In the genomic region with DNA sequence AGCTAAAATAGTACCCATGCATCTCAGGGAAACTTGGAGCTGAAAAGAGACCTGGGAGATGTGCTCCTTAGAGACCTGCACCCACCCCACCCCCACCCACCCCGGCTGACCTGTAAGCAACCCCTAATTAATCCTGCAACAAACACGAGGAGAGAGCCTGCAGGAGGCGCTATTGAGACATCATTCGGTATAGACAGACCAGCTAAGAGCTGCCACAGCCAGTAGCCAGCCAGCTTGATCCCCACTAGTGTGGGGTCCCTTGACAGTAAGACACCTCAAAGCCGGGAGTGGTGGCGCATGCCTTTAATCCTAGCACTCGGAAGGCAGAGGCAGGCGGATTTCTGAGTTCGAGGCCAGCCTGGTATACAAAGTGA, we compare ENCODE assay signal across 9 mouse cellular contexts. TPM values are rescaled to one million over a fixed set of nuclear protein-coding genes. Genes with fewer than 3 reads are reported as not detected.
DNase-seq lines count a peak whose midpoint lies in the region; ATAC-seq and TF ChIP-seq lines count a peak whose summit lies in the region.
"Had no signal": no experiment of that assay in that cellular context is flagged by ENCODE, and none has a peak within 500 bp of the region (broad histone marks: within the 10 kb centered on the region; RNA-seq: fewer than 3 reads in every experiment).

No protein-coding gene starts in this region.

- H3K27ac ChIP-seq in embryonic facial prominence, embryonic 13.5 days: no peak overlapping the region
- H3K27ac ChIP-seq in heart, embryonic 12.5 days (ENCODE audit: poor library complexity, severe bottlenecking): 0 out of 2 replicates have a peak overlapping the region, but pooled peaks have one; percentile 62
- peak overlapping the region; percentile 84 for H3K27ac ChIP-seq in kidney, embryonic 16.5 days (ENCODE audit: low read length)
- H3K27ac ChIP-seq in liver, embryonic 14.5 days: peak overlapping the region; percentile 93
- no peak overlapping the region for H3K27ac ChIP-seq in neural tube, embryonic 11.5 days (ENCODE audit: low read depth, low read length)

- DNase-seq in CD4-positive, CD25-positive, alpha-beta regulatory T cell, adult 2 months (ENCODE audit: low read depth, low spot score): peak; percentile 91
- DNase-seq in adrenal gland, postnatal 10 days: peak; percentile 63
- peak; percentile 72 to 82 (median 75) for DNase-seq in liver, embryonic 14.5 days (ENCODE audit: low read depth in 3 of 3, low spot score in 3 of 3)
- peak; percentile 64 for DNase-seq in neural tube, embryonic 11.5 days (ENCODE audit: low spot score)
- DNase-seq in testis, postnatal 14 days (ENCODE audit: low spot score): peak; percentile 64

- H3K4me3 ChIP-seq in embryonic facial prominence, embryonic 13.5 days: peak overlapping the region; percentile 75
- H3K4me3 ChIP-seq in heart, embryonic 12.5 days: peak overlapping the region; percentile 78
- peak overlapping the region; percentile 83 for H3K4me3 ChIP-seq in kidney, embryonic 16.5 days (ENCODE audit: low read length)
- peak overlapping the region; percentile 79 to 85 for H3K4me3 ChIP-seq in liver, embryonic 14.5 days (ENCODE audit: insufficient read depth in 1 of 2, low read depth in 2 of 2, low read length in 2 of 2)
- peak overlapping the region; percentile 56 for H3K4me3 ChIP-seq in neural tube, embryonic 11.5 days (ENCODE audit: low read depth, low read length)

- 43% methylated on average over 9 of the region's 9 CpGs for WGBS in embryonic facial prominence, embryonic 13.5 days
- 36% methylated on average over 9 of the region's 9 CpGs for WGBS in heart, embryonic 12.5 days
- 48% methylated on average over 9 of the region's 9 CpGs for WGBS in kidney, embryonic 16.5 days
- WGBS in liver, embryonic 14.5 days (ENCODE audit: insufficient replicate concordance): 34% methylated on average over 9 of the region's 9 CpGs
- WGBS in neural tube, embryonic 11.5 days: 46% methylated on average over 9 of the region's 9 CpGs

- TF ChIP-seq CTCF in liver, embryonic 14.5 days (IDR thresholded peaks at IDR 0.05; ENCODE audit: low read depth): peak; percentile 70

- H3K27me3 ChIP-seq in embryonic facial prominence, embryonic 13.5 days: no peaks in the 10 kb centered on the region
- 0 out of 2 replicates have a peak, but pooled peaks cover 5% of the 10 kb centered on the region for H3K27me3 ChIP-seq in heart, embryonic 12.5 days (replicated peaks)
- no peaks in the 10 kb centered on the region for H3K27me3 ChIP-seq in kidney, embryonic 16.5 days (ENCODE audit: insufficient read depth, low read length)
- H3K27me3 ChIP-seq in liver, embryonic 14.5 days (ENCODE audit: control insufficient read depth, insufficient read depth, low read length): no peaks in the 10 kb centered on the region; the same call in 1 of the 2 replicates
- no peaks in the 10 kb centered on the region for H3K27me3 ChIP-seq in neural tube, embryonic 11.5 days (ENCODE audit: control insufficient read depth, insufficient read depth, low read length)

- peak overlapping the region; percentile 87 for H3K9ac ChIP-seq in embryonic facial prominence, embryonic 13.5 days
- H3K9ac ChIP-seq in heart, embryonic 12.5 days: peak overlapping the region; percentile 84
- H3K9ac ChIP-seq in kidney, embryonic 16.5 days (replicated peaks; ENCODE audit: low read length): peak overlapping the region; percentile 85
- peak overlapping the region; percentile 92 for H3K9ac ChIP-seq in liver, embryonic 14.5 days (replicated peaks)
- peak overlapping the region; percentile 74 for H3K9ac ChIP-seq in neural tube, embryonic 11.5 days (ENCODE audit: low read length)

- H3K4me1 ChIP-seq in embryonic facial prominence, embryonic 13.5 days: peaks cover 5% of the 10 kb centered on the region; the same call in 1 of the 2 replicates
- peaks cover 7% of the 10 kb centered on the region; the same call in 1 of the 2 replicates for H3K4me1 ChIP-seq in heart, embryonic 12.5 days (replicated peaks)
- 0 out of 2 replicates have a peak, but pooled peaks cover 6% of the 10 kb centered on the region for H3K4me1 ChIP-seq in kidney, embryonic 16.5 days (ENCODE audit: insufficient read depth, low read length)
- H3K4me1 ChIP-seq in liver, embryonic 14.5 days (replicated peaks; ENCODE audit: control insufficient read depth in 2 of 2, insufficient read depth in 2 of 2, low read length in 1 of 2): peaks cover 0 to 6% of the 10 kb centered on the region in 2 experiments; a peak in 1 of 4 replicates
- H3K4me1 ChIP-seq in neural tube, embryonic 11.5 days (ENCODE audit: control insufficient read depth, insufficient read depth, low read length): no peaks in the 10 kb centered on the region

- H3K4me2 ChIP-seq in embryonic facial prominence, embryonic 13.5 days: peak overlapping the region; percentile 93
- H3K4me2 ChIP-seq in heart, embryonic 12.5 days: peak overlapping the region; percentile 92
- H3K4me2 ChIP-seq in kidney, embryonic 16.5 days (replicated peaks; ENCODE audit: low read depth, low read length): peak overlapping the region; percentile 80
- peak overlapping the region; percentile 90 for H3K4me2 ChIP-seq in liver, embryonic 14.5 days (ENCODE audit: low read depth)
- H3K4me2 ChIP-seq in neural tube, embryonic 11.5 days (ENCODE audit: low read depth): peak overlapping the region; percentile 73

- 0 out of 2 replicates have a peak, but pooled peaks have one; percentile 17 for TF ChIP-seq EP300 in liver, embryonic 14.5 days (IDR thresholded peaks at IDR 0.05; ENCODE audit: low read depth)

- peaks cover 27% of the 10 kb centered on the region for H3K36me3 ChIP-seq in embryonic facial prominence, embryonic 13.5 days
- peaks cover 10% of the 10 kb centered on the region; the same call in 1 of the 2 replicates for H3K36me3 ChIP-seq in heart, embryonic 12.5 days
- peaks cover 3% of the 10 kb centered on the region; the same call in 1 of the 2 replicates for H3K36me3 ChIP-seq in kidney, embryonic 16.5 days (ENCODE audit: insufficient read depth, low read length)
- no peaks in the 10 kb centered on the region; the same call in 1 of the 2 replicates for H3K36me3 ChIP-seq in liver, embryonic 14.5 days (replicated peaks; ENCODE audit: control insufficient read depth, insufficient read depth, low read depth)
- no peaks in the 10 kb centered on the region for H3K36me3 ChIP-seq in neural tube, embryonic 11.5 days (ENCODE audit: control insufficient read depth, insufficient read depth, low read length)

- ATAC-seq in embryonic facial prominence, embryonic 13.5 days (ENCODE audit: insufficient number of reproducible peaks, insufficient read depth, low FRiP score, low TSS enrichment, low read depth): no peak
- ATAC-seq in heart, embryonic 12.5 days (ENCODE audit: insufficient number of reproducible peaks, low FRiP score): peak; percentile 34; the same call in 1 of the 2 replicates
- peak; percentile 63 for ATAC-seq in kidney, embryonic 16.5 days (ENCODE audit: low FRiP score, low TSS enrichment)
- ATAC-seq in liver, embryonic 14.5 days (ENCODE audit: insufficient read depth): peak; percentile 42; the same call in 1 of the 2 replicates
- ATAC-seq in neural tube, embryonic 11.5 days (ENCODE audit: insufficient read depth, low FRiP score, low TSS enrichment): no peak

- no peaks in the 10 kb centered on the region for H3K9me3 ChIP-seq in embryonic facial prominence, embryonic 13.5 days
- H3K9me3 ChIP-seq in heart, embryonic 12.5 days (replicated peaks): no peaks in the 10 kb centered on the region
- no peaks in the 10 kb centered on the region for H3K9me3 ChIP-seq in kidney, embryonic 16.5 days (ENCODE audit: low read length)
- H3K9me3 ChIP-seq in liver, embryonic 14.5 days (ENCODE audit: control insufficient read depth, low read length): no peaks in the 10 kb centered on the region
- no peaks in the 10 kb centered on the region for H3K9me3 ChIP-seq in neural tube, embryonic 11.5 days (ENCODE audit: control insufficient read depth, low read length)

RNA-seq across cellular contexts. Expression of a gene that starts 0.7 kb away (rescaled TPM):
- 10 to 100 TPM; 23.6 to 24.2 TPM for total RNA-seq in adrenal gland, postnatal 10 days (2021)
- polyA plus RNA-seq in embryonic facial prominence, embryonic 13.5 days (2015; fragmentation: Nextera tagmentation; extraction: Ambion mirVana): 21.1 and 21.4 TPM in 2 replicates
- polyA plus RNA-seq in heart, embryonic 12.5 days (2016; fragmentation: Nextera tagmentation; extraction: Ambion mirVana): 8.6 and 11.1 TPM in 2 replicates
- polyA plus RNA-seq in kidney, embryonic 16.5 days (2015; fragmentation: Nextera tagmentation; extraction: Ambion mirVana): 29.6 and 30.7 TPM in 2 replicates
- polyA plus RNA-seq in liver, embryonic 14.5 days (2012; rRNA removed): 7.1 and 7.9 TPM in 2 replicates
- polyA plus RNA-seq in liver, embryonic 14.5 days (2014; fragmentation: Nextera tagmentation; extraction: Ambion mirVana): 14.4 and 16.3 TPM in 2 replicates
- polyA plus RNA-seq in neural tube, embryonic 11.5 days (2014; fragmentation: Nextera tagmentation; extraction: Ambion mirVana): 8.7 and 11.6 TPM in 2 replicates

RNA-seq across cellular contexts. Expression of a gene that starts 13.8 kb away (rescaled TPM):
- under 1 TPM; 0.21 to 0.57 TPM for total RNA-seq in adrenal gland, postnatal 10 days (2021)
- polyA plus RNA-seq in embryonic facial prominence, embryonic 13.5 days (2015; fragmentation: Nextera tagmentation; extraction: Ambion mirVana): 21.0 and 22.9 TPM in 2 replicates
- 1.0 and 1.1 TPM in 2 replicates for polyA plus RNA-seq in heart, embryonic 12.5 days (2016; fragmentation: Nextera tagmentation; extraction: Ambion mirVana)
- 63.1 and 64.7 TPM in 2 replicates for polyA plus RNA-seq in kidney, embryonic 16.5 days (2015; fragmentation: Nextera tagmentation; extraction: Ambion mirVana)
- polyA plus RNA-seq in liver, embryonic 14.5 days (2012; rRNA removed): 0.35 and 0.39 TPM in 2 replicates
- polyA plus RNA-seq in liver, embryonic 14.5 days (2014; fragmentation: Nextera tagmentation; extraction: Ambion mirVana): 0.29 TPM in 2 replicates
- polyA plus RNA-seq in neural tube, embryonic 11.5 days (2014; fragmentation: Nextera tagmentation; extraction: Ambion mirVana): 7.5 and 8.9 TPM in 2 replicates

RNA-seq across cellular contexts. Expression of a gene that starts 17.6 kb away (rescaled TPM):
- total RNA-seq in adrenal gland, postnatal 10 days (2021): 1 to 10 TPM in 1 of 2 experiments, under 1 TPM in 1; 0.75 to 3.3 TPM
- polyA plus RNA-seq in embryonic facial prominence, embryonic 13.5 days (2015; fragmentation: Nextera tagmentation; extraction: Ambion mirVana): 0.39 and 2.8 TPM in 2 replicates
- 5.4 and 10.0 TPM in 2 replicates for polyA plus RNA-seq in heart, embryonic 12.5 days (2016; fragmentation: Nextera tagmentation; extraction: Ambion mirVana)
- polyA plus RNA-seq in kidney, embryonic 16.5 days (2015; fragmentation: Nextera tagmentation; extraction: Ambion mirVana): 0.99 and 1.2 TPM in 2 replicates
- 148 and 152 TPM in 2 replicates for polyA plus RNA-seq in liver, embryonic 14.5 days (2012; rRNA removed)
- 288 and 296 TPM in 2 replicates for polyA plus RNA-seq in liver, embryonic 14.5 days (2014; fragmentation: Nextera tagmentation; extraction: Ambion mirVana)
- polyA plus RNA-seq in neural tube, embryonic 11.5 days (2014; fragmentation: Nextera tagmentation; extraction: Ambion mirVana): 2.4 and 4.0 TPM in 2 replicates

RNA-seq across cellular contexts. Expression of a gene that starts 26.4 kb away (rescaled TPM):
- total RNA-seq in adrenal gland, postnatal 10 days (2021): not detected
- not detected in 2 replicates for polyA plus RNA-seq in embryonic facial prominence, embryonic 13.5 days (2015; fragmentation: Nextera tagmentation; extraction: Ambion mirVana)
- not detected in 2 replicates for polyA plus RNA-seq in heart, embryonic 12.5 days (2016; fragmentation: Nextera tagmentation; extraction: Ambion mirVana)
- polyA plus RNA-seq in kidney, embryonic 16.5 days (2015; fragmentation: Nextera tagmentation; extraction: Ambion mirVana): not detected in 2 replicates
- polyA plus RNA-seq in liver, embryonic 14.5 days (2012; rRNA removed): 0.04 TPM in 1 of 2 replicates, not detected in the other
- polyA plus RNA-seq in liver, embryonic 14.5 days (2014; fragmentation: Nextera tagmentation; extraction: Ambion mirVana): not detected in 2 replicates
- polyA plus RNA-seq in neural tube, embryonic 11.5 days (2014; fragmentation: Nextera tagmentation; extraction: Ambion mirVana): not detected in 2 replicates
- polyA plus RNA-seq: large intestine, adult 2 months had no signal

RNA-seq across cellular contexts. Expression of a gene that starts 53.1 kb away (rescaled TPM):
- 10 to 100 TPM in 1 of 2 experiments, 1 to 10 TPM in 1; 8.2 to 13.9 TPM for total RNA-seq in adrenal gland, postnatal 10 days (2021)
- polyA plus RNA-seq in embryonic facial prominence, embryonic 13.5 days (2015; fragmentation: Nextera tagmentation; extraction: Ambion mirVana): 14.8 and 26.4 TPM in 2 replicates
- 2.5 and 3.2 TPM in 2 replicates for polyA plus RNA-seq in heart, embryonic 12.5 days (2016; fragmentation: Nextera tagmentation; extraction: Ambion mirVana)
- polyA plus RNA-seq in kidney, embryonic 16.5 days (2015; fragmentation: Nextera tagmentation; extraction: Ambion mirVana): 67.7 and 69.2 TPM in 2 replicates
- 0.47 and 0.73 TPM in 2 replicates for polyA plus RNA-seq in liver, embryonic 14.5 days (2012; rRNA removed)
- 0.43 and 0.47 TPM in 2 replicates for polyA plus RNA-seq in liver, embryonic 14.5 days (2014; fragmentation: Nextera tagmentation; extraction: Ambion mirVana)
- polyA plus RNA-seq in neural tube, embryonic 11.5 days (2014; fragmentation: Nextera tagmentation; extraction: Ambion mirVana): 2.2 and 3.1 TPM in 2 replicates

Comparison
In these comparisons a context has a peak if more than half of its experiments do, and no peak if none do; other contexts are left out.
1. ATAC-seq: peak in heart, embryonic 12.5 days (single experiment), kidney, embryonic 16.5 days (single experiment) and liver, embryonic 14.5 days (single experiment); none in embryonic facial prominence, embryonic 13.5 days (single experiment) and neural tube, embryonic 11.5 days (single experiment).
2. H3K27ac ChIP-seq: peak in heart, embryonic 12.5 days (single experiment), kidney, embryonic 16.5 days (single experiment) and liver, embryonic 14.5 days (single experiment); none in embryonic facial prominence, embryonic 13.5 days (single experiment) and neural tube, embryonic 11.5 days (single experiment).
3. RNA of a gene that starts 17.6 kb away (polyA plus RNA-seq): 148 to 296 TPM in liver, embryonic 14.5 days; 5.4 to 10.0 TPM in heart, embryonic 12.5 days, 2.4 to 4.0 TPM in neural tube, embryonic 11.5 days, 0.99 to 1.2 TPM in kidney, embryonic 16.5 days and 0.39 to 2.8 TPM in embryonic facial prominence, embryonic 13.5 days; every median in the first group is over 10 times any median in the second.
4. Peak in every context shown above with its lines, with median percentiles within 50 percentile points of each other: DNase-seq, H3K4me2 ChIP-seq, H3K4me3 ChIP-seq and H3K9ac ChIP-seq.